Mouse (Mus musculus) intestine, embryonic 14.5 days (tissue): ENCODE data around the gene Lipa. TPM values are rescaled to one million over a fixed set of nuclear protein-coding genes. Genes with fewer than 3 reads are reported as not detected.

ENCODE experiments used
- ATAC-seq: fragments of 200-750 bp; cut with Nextera tagmentation; replicated peaks from 2 replicates; pipeline ENCODE4 v1.8.0; 2017; ENCODE audit warnings: low read depth, moderate number of reproducible peaks, moderate TSS enrichment, moderate library complexity; ENCODE audit not compliant: low FRiP score, low TSS enrichment
- DNase-seq: peaks from one replicate; pipeline ENCODE4 v3.0.0-alpha.2; 2018; ENCODE audit warnings: low spot score
- H3K27ac ChIP-seq: fragments of 300-500 bp; sonication (generic); 2 replicates; pipeline ENCODE4 v1.5.1; 2014; ENCODE audit warnings: low read depth, mild to moderate bottlenecking, control low read depth
- H3K27me3 ChIP-seq: fragments of 300-500 bp; sonication (generic); replicated peaks from 2 replicates; pipeline ENCODE4 v1.6.1; 2014; ENCODE audit warnings: low read length, control low read depth; ENCODE audit not compliant: control insufficient read depth, insufficient read depth
- H3K36me3 ChIP-seq: fragments of 300-500 bp; sonication (generic); 2 replicates; pipeline ENCODE4 v1.6.1; 2014; ENCODE audit warnings: low read length, control low read depth; ENCODE audit not compliant: control insufficient read depth, insufficient read depth
- H3K4me1 ChIP-seq: fragments of 300-500 bp; sonication (generic); replicated peaks from 2 replicates; pipeline ENCODE4 v1.6.1; 2014; ENCODE audit warnings: low read length, control low read depth, mixed read lengths; ENCODE audit not compliant: control insufficient read depth, insufficient read depth
- H3K4me2 ChIP-seq: fragments of 300-500 bp; sonication (generic); 2 replicates; pipeline ENCODE4 v1.6.1; 2014; ENCODE audit warnings: low read length
- H3K4me3 ChIP-seq: fragments of 300-500 bp; sonication (generic); 2 replicates; pipeline ENCODE4 v1.5.1; 2014; ENCODE audit warnings: low read depth, low read length, control low read depth, mixed read lengths
- H3K9ac ChIP-seq: fragments of 300-500 bp; sonication (generic); 2 replicates; pipeline ENCODE4 v1.6.1; 2014; ENCODE audit warnings: mild to moderate bottlenecking, low read length
- H3K9me3 ChIP-seq: fragments of 300-500 bp; sonication (generic); 2 replicates; pipeline ENCODE4 v1.6.1; 2016; ENCODE audit warnings: low read length, control low read depth; ENCODE audit not compliant: control insufficient read depth
- WGBS: fragments of 180-500 bp; shearing (Covaris S2); extraction: QIAGEN DNeasy Blood & Tissue Kit; methylation state at CpG from one replicate; pipeline ENCODE4 v1.1.7; 2014; 5-methylcytosine and 5-hydroxymethylcytosine counted together
- polyA plus RNA-seq: library from polyadenylated mRNA; unstranded; fragments of >200 nt; fragmentation: Nextera tagmentation; extraction: Ambion mirVana; gene quantifications from 2 replicates; pipeline ENCODE4 v1.2.1, GENCODE M21; 2014

Gene Lipa
- polyA plus RNA-seq, 1 experiment from 2014 or later: 28.2 TPM

GRCm38 (mm10) chr19:34532061-34532751, 4.9 kb upstream of the Lipa start:
- ATAC-seq (no peak), DNase-seq (no peak)
- H3K9me3 ChIP-seq: no peaks in the 10 kb centered on the region
- no peak overlapping the region for H3K9ac ChIP-seq
- no peaks in the 10 kb centered on the region for H3K36me3 ChIP-seq
- 92% methylated on average over 4 of the region's 4 CpGs for WGBS
- no peaks in the 10 kb centered on the region for H3K4me1 ChIP-seq
- no peaks in the 10 kb centered on the region for H3K27me3 ChIP-seq
- no peak overlapping the region for H3K4me2 ChIP-seq
- H3K4me3 ChIP-seq: no peak overlapping the region
- no peak overlapping the region for H3K27ac ChIP-seq

- Histone ChIP-seq H3K9ac (peak overlapping the region; percentile 67), H3K4me1 (peaks cover 13% of the 10 kb centered on the region), H3K4me3 (peak overlapping the region; percentile 80), H3K36me3 (peaks cover 5% of the 10 kb centered on the region), H3K9me3 (no peaks in the 10 kb centered on the region), H3K27me3 (no peaks in the 10 kb centered on the region), H3K27ac (peak overlapping the region; percentile 40; the same call in 1 of the 2 replicates), H3K4me2 (peak overlapping the region; percentile 85)
- 12% methylated on average over 11 of the region's 11 CpGs for WGBS
- ATAC-seq (0 out of 2 replicates have a peak, but pooled peaks have one; percentile 25), DNase-seq (no peak)
Measured at GRCm38 (mm10) chr19:34526321-34526923, 852 bp downstream of the Lipa start.

GRCm38 (mm10) chr19:34524646-34525045, 2.6 kb downstream of the Lipa start:
- H3K9ac ChIP-seq: no peak overlapping the region
- H3K9me3 ChIP-seq: no peaks in the 10 kb centered on the region
- no peak overlapping the region for H3K27ac ChIP-seq
- H3K4me3 ChIP-seq: no peak overlapping the region
- H3K36me3 ChIP-seq: peaks cover 10% of the 10 kb centered on the region
- no peak for DNase-seq
- ATAC-seq: no peak
- H3K4me2 ChIP-seq: peak overlapping the region; percentile 23
- H3K4me1 ChIP-seq: peaks cover 13% of the 10 kb centered on the region
- H3K27me3 ChIP-seq: no peaks in the 10 kb centered on the region
- WGBS: 19% methylated on average over 9 of the region's 9 CpGs

- Histone ChIP-seq H3K36me3 (peaks cover 14% of the 10 kb centered on the region), H3K27ac (no peak overlapping the region), H3K4me3 (no peak overlapping the region), H3K4me1 (peaks cover 13% of the 10 kb centered on the region), H3K27me3 (no peaks in the 10 kb centered on the region), H3K4me2 (no peak overlapping the region), H3K9ac (no peak overlapping the region), H3K9me3 (no peaks in the 10 kb centered on the region)
- DNase-seq (no peak), ATAC-seq (no peak)
- 75% methylated on average over 12 of the region's 12 CpGs for WGBS
Measured at GRCm38 (mm10) chr19:34523106-34523725, 4.1 kb downstream of the Lipa start.

GRCm38 (mm10) chr19:34521978-34522377, 5.3 kb downstream of the Lipa start:
- Histone ChIP-seq H3K27me3 (no peaks in the 10 kb centered on the region), H3K4me1 (peaks cover 13% of the 10 kb centered on the region), H3K9ac (no peak overlapping the region), H3K4me2 (no peak overlapping the region), H3K36me3 (peaks cover 14% of the 10 kb centered on the region), H3K27ac (no peak overlapping the region), H3K4me3 (no peak overlapping the region), H3K9me3 (no peaks in the 10 kb centered on the region)
- WGBS: 92% methylated on average over 1 of the region's 1 CpGs
- ATAC-seq: no peak
- no peak for DNase-seq

- no peak overlapping the region for H3K4me3 ChIP-seq
- peaks cover 11% of the 10 kb centered on the region for H3K4me1 ChIP-seq
- ATAC-seq: no peak
- DNase-seq: no peak
- WGBS: 49% methylated on average over 2 of the region's 2 CpGs
- no peak overlapping the region for H3K9ac ChIP-seq
- no peaks in the 10 kb centered on the region for H3K9me3 ChIP-seq
- no peaks in the 10 kb centered on the region for H3K27me3 ChIP-seq
- no peak overlapping the region for H3K27ac ChIP-seq
- H3K4me2 ChIP-seq: no peak overlapping the region
- peaks cover 14% of the 10 kb centered on the region for H3K36me3 ChIP-seq
Measured at GRCm38 (mm10) chr19:34521361-34521760, 5.9 kb downstream of the Lipa start.

- Histone ChIP-seq H3K4me1 (peaks cover 8% of the 10 kb centered on the region), H3K4me3 (no peak overlapping the region), H3K27ac (no peak overlapping the region), H3K9ac (no peak overlapping the region), H3K27me3 (no peaks in the 10 kb centered on the region), H3K36me3 (peaks cover 14% of the 10 kb centered on the region), H3K9me3 (no peaks in the 10 kb centered on the region), H3K4me2 (no peak overlapping the region)
- DNase-seq (no peak), ATAC-seq (no peak)
- 79% methylated on average over 4 of the region's 4 CpGs for WGBS
Measured at GRCm38 (mm10) chr19:34520051-34520450, 7.2 kb downstream of the Lipa start.

- H3K27ac ChIP-seq: no peak overlapping the region
- no peaks in the 10 kb centered on the region for H3K9me3 ChIP-seq
- DNase-seq (no peak), ATAC-seq (no peak)
- H3K9ac ChIP-seq: no peak overlapping the region
- peaks cover 4% of the 10 kb centered on the region; the same call in 1 of the 2 replicates for H3K4me1 ChIP-seq
- WGBS: 91% methylated on average over 3 of the region's 3 CpGs
- H3K4me2 ChIP-seq: no peak overlapping the region
- no peak overlapping the region for H3K4me3 ChIP-seq
- H3K36me3 ChIP-seq: peaks cover 14% of the 10 kb centered on the region
- no peaks in the 10 kb centered on the region for H3K27me3 ChIP-seq
Measured at GRCm38 (mm10) chr19:34519646-34520045, 7.6 kb downstream of the Lipa start.
